Mouse (Mus musculus) gastrocnemius, postnatal 36 days (tissue): ENCODE results near the gene Prkn. TPM values are rescaled to one million over a fixed set of nuclear protein-coding genes. Genes with fewer than 3 reads are reported as not detected.

Experiments used
- DNase-seq, 2 experiments: peaks; one replicate each; pipeline ENCODE4 v3.0.0; 2022
- intact Hi-C: fragments of 180-260 bp; cut with DNase I; formaldehyde crosslinking; loops from one replicate; pipeline ENCODE4 v1.15.1; 2025
- total RNA-seq, 2 experiments: library from RNA; stranded (reverse); gene quantifications; 2 replicates each; pipeline ENCODE4 v1.2.3; 2021

The Prkn gene
- total RNA-seq, 2 experiments from 2014 or later = 15.2 TPM

DNA sequence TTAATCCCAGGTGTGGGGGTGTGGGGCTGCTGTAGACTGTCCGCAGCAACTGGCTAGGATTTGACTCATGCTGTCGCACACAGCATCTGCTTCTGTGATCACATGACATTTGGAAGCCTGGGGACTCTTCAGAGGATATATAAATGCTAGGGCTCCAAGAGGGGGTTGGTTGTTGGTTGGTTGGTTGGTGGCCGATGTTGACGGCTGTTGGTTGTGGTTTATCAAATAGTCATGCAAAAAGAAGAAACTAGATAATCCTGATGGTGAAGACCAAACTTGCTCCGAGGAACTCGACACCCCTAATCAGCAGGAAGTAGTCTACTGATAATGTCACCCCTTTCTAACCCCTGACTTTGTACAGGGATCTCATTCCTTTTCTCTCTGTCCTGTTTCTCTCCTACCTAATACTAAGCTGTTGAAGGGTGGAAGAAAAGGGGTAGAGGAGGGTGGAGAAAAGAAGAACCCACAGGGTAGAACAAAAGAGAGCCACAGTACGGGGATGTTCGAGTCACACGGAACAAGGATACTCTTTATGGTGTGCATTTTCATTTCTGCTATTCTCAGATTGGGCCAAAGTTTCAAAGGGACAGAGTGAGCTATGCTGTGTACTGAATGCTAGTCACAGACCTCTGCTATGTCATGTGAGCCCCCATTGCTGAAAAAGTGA is 948.2 kb downstream of the Prkn start:
- no peak for DNase-seq

DNA sequence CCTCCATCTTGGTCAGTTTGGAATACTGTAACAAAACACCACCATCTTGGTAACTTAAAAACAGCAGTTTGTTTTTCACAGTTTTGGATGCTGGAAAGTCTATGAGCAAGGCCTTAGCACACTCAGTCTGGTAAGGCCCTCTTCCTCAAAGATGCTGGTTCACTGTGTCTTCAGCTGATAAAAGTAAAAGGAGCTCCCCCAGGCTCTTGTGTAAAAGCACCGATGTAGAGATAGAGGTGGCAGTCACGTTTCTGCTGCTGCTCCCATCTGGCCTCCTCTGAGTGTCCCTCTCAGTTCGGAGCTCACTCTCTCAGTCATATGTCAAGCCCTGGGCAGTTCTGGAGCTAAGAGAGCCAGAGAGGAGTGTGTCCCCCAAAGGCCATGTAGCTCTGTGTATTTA is 955.8 kb downstream of the Prkn start:
- DNase-seq = no peak
- intact Hi-C loops = no loop called here

More for the DNA sequence above, 948.2 kb downstream of the Prkn start:
- intact Hi-C loops = no loop called here

DNA sequence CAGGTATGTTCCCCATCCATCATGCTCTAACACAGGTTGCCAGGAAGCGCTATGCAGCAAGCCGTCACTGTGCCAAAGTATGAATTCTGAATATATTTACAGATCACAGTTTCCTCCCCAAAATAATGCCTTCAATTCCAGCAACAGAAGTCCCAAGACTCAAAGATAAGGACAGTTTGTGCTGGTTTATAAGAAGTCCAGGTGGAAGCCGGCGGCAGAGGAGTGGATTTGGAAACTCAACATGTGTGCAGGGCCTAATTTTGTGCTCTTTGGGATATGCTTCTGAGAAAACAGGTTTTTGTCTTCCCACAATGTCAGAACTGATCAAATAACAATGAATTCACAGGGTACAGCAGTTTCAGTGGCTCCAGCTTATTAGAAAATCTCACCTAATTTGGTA is 961.0 kb downstream of the Prkn start:
- intact Hi-C loops = no loop called here
- no peak for DNase-seq

DNA sequence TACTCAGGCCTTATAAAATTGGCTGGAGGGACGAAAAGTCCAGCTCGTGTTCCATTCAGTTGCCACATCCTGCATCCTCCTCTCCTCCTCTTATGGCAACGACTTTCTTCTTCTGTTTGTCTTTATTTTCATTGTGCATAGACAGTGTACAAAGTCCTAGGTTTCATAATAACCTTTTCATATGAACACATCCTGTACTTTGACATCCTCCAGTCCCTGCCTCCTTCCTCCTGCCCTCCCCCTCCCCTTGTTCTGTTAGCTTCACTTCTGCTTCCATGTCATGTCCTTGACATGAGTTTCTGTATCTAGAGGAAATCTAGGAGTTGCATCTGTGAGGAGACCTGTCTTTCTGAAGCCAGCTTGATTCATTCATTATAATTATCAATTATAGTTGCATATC is 967.1 kb downstream of the Prkn start:
- no peak for DNase-seq
- intact Hi-C loops = no loop called here

DNA sequence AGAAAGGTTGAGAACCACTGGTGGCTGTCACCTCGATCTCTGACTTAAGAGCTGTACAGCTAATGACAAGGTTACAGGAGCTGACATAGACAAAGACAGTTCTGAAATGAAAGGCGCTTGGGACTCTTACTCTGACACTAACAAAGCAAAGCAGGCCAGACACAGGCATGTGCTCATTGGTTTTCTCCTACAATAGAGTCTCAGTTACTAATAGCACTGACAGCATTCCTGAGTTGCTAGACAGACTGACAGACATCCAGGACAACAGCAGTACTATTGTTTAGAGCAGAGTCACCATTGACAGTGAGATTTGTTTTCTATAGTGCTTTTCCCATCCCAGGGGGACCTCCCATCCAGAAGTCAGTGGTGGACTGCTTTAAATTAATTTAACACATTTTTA is 977.7 kb downstream of the Prkn start:
- DNase-seq = no peak
- intact Hi-C loops = no loop called here

DNA sequence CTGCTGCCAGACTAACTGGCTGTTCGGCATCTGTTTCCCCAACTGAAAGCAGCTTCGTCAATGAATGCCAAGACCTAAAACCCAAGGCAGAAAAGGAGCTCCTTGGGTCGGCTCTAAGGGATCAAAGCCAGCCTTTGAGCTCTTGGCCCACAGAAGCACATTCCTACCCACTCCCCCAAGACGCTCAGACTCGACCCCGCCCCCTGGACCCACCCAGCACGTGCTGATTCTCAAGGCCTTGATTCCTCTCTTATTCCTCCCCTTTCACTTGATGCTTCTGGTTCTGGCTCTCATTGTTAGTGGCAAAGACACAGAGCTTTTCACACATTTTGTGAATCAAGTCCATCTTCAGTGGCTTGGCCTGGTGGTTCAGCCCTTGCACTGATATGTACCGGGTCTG is 979.3 kb downstream of the Prkn start:
- intact Hi-C loops = no loop called here
- no peak for DNase-seq

DNA sequence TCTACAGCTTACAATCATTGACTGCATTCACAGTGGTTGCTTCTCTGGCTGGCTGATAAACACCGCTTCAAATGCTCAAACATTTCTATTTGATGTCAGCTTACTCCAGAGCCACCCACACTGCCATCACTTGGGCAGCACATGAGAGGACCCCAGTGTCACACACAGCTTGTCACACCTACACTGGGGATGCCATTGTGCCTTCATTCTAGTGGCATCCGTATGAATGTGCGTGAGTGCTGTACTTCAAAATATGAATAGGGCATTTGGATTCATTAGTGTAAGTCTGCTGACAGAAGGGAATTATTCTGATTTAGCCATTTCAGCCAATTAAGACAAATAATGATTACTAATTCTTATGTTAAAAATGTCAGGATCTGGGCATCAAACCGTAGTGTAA is 980.6 kb downstream of the Prkn start:
- intact Hi-C loops = no loop called here

DNA sequence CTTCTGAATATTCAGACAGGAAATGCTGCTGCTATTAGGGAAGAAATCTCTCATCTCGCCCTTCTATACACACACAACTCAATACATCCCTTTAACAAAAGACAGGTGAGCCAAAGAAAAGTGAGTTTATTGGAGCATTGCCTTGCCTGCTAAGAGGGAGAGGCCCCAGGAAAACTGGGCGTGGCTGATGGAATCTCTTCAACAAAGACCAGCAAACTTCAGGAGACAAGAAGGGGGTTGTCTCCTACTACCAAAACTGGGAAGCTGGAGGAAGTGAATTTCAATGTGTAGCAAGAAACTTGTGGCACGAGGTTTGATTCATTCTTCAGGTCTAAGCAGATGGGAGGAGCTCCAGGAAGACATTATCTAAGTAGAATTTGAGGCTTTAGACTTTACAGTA is 989.3 kb downstream of the Prkn start:
- DNase-seq = no peak
- intact Hi-C loops = no loop called here

More for the DNA sequence above, 980.6 kb downstream of the Prkn start:
- no peak for DNase-seq

DNA sequence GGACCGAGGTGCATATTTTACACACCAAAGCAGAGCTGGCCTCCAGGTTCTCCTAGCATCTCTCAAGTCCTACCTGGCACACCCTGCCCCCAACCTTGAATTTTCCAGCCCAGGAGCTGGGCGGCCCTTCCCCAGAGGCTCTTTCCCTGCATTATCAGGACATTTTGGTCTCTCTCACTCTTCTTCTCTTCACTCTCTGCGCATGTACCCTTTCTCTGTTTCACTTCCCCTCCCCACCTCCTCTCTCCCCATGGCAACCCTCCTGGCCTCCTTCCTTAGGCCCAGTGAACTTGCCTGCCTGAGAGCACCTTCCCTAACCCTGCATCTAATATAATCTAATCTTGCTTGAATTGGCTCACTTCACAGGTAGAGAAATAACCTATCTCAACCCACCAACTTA is 996.9 kb downstream of the Prkn start:
- DNase-seq = no peak
- intact Hi-C loops = no loop called here

DNA sequence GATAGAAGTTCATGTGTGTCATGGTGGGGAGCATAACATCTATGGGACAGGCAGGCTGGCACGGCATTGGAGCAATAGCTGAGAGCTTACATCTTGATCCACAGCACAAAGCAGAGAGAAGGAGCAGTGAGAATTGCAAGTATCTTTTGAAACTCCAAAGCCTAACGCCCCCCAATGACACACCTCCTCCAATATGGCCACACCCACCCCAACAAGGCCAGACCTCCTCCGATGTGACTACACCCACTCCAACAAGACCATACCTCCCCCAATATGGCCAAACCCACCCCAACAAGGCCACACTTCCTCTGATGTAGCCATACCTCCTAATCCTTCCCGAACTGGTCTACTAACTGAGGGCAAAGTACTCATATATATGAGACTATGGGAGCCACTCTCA is 1004.3 kb downstream of the Prkn start:
- intact Hi-C loops = no loop called here
- no peak for DNase-seq

DNA sequence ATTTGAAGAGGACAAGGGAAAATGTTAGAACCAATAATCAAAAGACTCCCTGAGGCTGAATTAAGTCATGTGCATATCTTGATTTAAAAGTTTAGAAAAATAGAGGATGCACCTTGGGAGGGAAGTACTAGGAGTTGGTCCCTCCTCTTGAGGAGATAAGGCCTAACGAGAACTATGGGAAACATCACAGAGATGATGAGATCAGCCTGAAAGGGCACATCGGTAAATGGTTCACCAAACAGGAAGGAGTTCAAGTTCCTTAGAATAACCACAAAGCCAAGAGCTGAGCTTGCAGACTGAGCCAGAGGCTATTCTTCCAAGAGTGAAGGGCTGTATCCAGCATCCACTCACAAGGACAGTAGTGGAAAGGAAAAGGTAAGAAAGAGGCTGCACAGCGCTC is 1004.8 kb downstream of the Prkn start:
- intact Hi-C loops = no loop called here
- no peak for DNase-seq

DNA sequence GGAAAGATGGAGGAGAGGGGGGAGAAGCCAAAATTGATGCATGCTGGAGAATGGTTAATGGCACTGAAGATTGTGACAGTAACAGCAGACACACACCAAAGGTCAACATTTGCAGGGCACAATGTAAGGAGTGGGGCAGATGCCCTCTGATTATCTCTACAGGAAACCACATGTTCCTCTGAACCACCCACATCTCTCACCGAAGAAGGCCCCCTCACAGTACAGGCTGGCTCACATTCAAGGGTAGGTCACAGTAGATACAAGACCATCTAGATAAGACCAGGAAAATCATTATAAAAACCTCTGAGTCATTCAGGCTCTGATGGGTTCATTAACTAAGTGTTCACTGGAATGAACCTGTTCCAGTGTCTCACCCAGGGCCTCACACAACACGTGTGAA is 1005.3 kb downstream of the Prkn start:
- DNase-seq = no peak
- intact Hi-C loops = no loop called here

DNA sequence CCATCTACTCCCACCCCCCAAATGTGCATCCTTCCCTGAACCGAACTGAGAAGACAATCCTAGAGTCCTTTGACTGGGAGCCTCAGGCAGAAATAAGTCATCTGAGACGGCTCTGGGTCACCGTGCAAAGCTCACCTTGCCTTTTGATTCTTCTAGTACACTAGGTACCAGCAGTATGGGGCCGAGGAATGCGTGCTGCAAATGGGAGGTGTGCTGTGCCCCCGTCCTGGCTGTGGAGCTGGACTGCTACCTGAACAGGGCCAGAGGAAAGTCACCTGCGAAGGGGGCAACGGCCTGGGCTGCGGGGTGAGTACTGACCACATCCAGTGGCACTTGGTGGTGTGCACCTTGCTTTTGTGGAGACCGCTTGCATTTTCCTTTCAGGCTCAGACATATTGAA is 1014.4 kb downstream of the Prkn start:
- intact Hi-C loops = no loop called here
- DNase-seq = no peak

DNA sequence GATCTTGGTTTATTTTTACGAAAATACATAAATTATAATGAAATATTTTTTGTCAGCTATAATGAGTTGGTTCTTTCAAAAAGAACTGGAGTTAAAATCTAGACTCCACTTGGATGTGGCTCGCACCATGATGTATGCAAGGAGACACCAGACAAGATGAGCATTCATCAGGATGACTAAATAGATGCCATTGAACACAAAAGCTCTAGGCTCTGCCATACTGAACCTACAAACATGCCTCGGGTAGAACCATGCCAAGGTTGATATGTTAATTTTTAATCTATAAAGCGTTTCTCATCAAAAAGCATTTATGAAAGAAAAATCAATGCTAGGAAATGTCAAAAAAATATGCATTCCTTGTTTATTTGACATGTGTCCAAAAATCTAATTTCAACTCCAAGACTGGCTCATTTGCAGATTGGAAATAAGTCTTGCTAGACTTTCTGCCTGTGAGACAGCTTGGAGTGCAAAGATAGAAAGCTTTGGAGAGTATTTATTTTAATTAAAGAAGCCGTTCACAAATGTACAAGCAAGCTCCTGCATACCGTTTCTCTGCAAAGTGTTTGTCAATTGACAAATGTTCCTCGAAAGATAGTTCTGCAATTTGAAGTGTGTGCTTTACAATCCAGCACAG is 1018.7 kb downstream of the Prkn start:
- DNase-seq = no peak
- intact Hi-C loops = no loop called here

DNA sequence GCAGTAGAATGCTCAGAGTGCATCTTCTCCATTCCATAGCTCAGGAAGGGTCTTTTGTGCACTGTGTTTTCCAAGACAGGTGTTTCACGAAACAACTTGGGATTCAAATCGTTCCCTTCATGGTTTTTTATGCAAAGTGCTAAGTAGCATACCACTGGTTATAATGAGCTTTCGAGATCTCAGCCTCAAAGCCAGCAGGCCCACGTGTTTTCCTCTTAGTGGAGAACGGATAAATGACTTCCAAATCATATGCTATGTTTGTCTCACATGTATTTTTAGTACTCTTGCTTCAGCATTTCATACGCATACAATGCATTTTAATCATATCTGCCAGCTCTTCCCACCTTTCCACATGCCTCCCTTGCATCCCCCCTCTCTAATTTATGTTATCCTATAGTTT is 1021.0 kb downstream of the Prkn start:
- intact Hi-C loops = no loop called here
- DNase-seq = no peak

DNA sequence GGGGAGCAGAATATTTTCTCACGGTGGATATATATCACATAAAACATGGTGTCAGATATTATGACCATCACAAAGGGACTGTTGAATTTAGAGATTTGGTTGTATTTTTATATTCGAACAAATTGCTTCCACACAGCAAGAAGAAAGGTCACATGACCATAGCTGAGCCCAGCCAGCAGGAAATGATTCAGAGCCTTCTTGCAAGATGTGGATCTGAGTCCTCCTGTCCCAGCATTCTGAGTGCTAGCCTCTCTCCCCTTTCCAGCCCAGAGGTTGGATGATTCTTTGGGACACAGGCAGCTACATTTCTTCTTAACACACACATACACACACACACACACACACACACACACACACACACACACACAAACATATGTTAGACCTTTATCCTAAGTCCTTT is 1022.2 kb downstream of the Prkn start:
- intact Hi-C loops = no loop called here
- DNase-seq = no peak

DNA sequence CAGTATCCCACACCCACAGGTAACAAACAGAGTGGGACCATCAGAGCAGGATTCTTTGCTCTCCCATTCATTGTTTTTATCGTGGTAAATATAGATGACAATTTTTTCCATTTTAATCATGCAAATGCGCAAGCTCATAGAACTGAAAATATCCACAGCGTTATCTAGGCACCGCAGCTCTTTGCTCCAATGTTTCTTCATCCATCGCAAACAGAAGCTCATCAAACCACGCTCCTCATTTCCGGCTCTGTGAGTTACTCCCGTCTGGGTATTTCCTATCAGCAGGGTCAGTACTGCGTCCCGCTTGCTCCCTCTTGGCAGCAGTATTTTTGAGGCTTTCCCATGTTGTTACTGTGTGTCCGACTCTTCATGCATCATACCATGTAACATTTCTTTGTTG is 1022.8 kb downstream of the Prkn start:
- no peak for DNase-seq
- intact Hi-C loops = no loop called here

DNA sequence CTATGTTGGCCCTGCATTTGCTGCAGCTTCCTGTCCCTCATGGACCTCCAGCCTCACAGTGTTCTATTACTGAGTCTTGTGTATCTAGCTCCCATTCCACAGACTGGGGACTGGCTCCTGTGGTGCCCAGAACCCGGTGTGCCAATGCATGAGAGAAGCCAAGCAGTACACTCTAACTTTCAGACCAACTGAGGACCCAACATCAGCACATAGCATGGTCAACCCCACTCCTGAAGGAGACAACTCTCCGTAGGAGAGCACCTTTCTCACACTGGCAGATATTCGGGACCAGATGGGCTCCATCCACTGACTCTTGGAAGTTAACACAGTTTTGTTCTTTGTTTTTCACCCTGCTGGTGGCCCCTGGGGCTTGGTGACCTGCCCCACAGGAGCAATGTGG is 1026.0 kb downstream of the Prkn start:
- intact Hi-C loops = no loop called here

DNA sequence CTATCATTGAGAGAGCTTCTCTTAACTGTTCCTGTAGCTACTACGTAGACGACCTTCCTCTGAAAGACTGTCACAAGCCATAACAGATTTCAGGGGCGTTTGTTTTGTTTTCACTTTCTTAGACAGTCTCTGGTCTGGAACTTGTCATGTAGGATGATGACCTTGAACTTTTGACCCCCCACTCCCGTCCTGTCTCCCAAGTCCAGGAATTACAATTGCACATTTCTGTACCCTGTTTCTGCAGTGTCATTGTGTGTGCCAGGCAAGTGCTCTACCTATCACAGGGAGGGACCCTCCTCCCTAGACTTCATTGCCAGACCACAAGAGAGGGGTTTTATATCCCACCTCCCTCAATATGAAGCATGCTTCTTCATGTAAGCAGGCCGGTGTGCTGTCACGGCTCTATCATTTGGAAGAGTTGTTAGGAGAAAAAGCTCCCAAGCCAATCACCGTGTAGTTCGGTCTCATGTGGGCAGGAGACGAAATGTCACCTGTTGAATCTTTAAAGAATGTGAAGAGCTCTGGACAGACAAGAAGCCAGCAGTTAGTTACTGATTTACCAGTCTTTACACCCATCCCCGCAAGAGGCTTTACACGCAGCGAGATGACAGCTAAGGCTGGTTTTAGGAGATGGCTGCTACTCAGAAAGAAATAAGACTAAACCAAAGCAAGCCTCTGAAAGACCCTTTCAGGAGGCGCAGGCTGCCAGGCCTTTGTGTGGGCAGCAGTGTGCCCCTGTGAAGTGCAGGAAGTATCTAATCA is 1027.3 kb downstream of the Prkn start:
- intact Hi-C loops = no loop called here
- no peak for DNase-seq

More for the DNA sequence above, 1026.0 kb downstream of the Prkn start:
- no peak for DNase-seq

DNA sequence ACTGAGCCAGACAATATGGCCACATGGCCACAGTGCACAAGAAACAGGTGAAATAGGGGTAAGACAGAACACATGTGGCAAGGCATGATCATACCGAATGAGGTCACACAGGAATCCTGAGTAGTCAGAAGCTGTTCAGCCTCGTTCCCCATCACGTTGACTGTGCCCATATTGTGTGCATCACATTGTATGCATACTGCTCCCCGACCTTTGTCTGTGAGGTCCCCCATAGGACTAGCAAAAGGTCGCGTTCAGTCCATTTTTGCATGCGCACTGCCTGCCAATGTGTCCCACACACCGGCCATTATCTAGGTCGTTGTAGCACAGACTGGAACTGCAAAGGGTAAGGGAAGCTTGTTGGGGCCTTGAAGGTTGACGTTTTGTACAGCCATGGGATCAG is 1030.4 kb downstream of the Prkn start:
- intact Hi-C loops = no loop called here
- no peak for DNase-seq

DNA sequence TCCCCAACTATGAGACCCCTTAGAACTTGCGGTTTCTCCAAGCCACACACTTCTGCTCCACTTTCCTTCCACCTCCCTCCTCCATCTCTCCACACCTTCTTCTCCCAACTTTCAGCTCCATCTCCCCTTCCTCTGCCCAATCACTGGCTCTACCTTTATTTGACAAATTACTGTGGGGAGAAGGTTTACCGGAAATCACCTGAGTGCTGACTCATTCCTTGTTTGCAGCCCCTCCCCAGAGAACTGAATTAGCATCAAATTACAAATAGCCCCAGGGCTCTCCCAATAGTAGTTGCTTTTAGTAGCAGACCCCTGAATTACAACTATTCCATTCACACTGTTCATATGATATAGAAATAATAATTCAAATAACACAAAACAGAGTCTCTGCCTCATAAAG is 1036.1 kb downstream of the Prkn start:
- intact Hi-C loops = no loop called here
- no peak for DNase-seq
